Mouse (Mus musculus) effector memory CD4-positive, alpha-beta T cell, adult 5 months (primary cell): ENCODE measurements around the gene Efemp2. TPM values are rescaled to one million over a fixed set of nuclear protein-coding genes. Genes with fewer than 3 reads are reported as not detected.

Experiments
- polyA plus RNA-seq: library from polyadenylated mRNA; unstranded; fragments of 100-300 nt; shearing (Covaris generic); gene quantifications from one replicate; pipeline ENCODE4 v1.2.1, GENCODE M21; 2017

The Efemp2 gene
- 0.86 TPM for polyA plus RNA-seq

DNA sequence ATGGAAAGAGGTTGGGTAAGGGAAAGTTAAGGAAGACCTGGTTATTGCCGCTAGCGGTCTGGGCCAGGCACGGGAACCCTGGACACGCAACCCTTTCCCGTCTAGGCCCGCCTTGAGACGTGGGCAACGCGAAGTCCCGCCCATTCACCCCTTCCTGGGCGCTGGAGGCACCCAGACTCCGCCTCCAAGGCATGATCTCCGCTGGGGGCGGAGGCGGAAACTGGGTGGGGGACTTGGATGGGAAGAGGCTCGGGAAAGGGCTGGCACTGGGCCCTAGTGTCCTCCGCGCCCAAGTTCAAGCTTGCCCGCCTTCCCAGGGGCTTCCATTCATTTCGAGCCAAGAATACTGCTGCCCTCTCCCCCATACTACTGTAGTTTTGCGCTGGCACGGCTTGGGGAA, at the start of gene Efemp2:
Gene Efemp2, plus strand, starts transcription at position 235 of the 400 bp plus-strand sequence.

DNA sequence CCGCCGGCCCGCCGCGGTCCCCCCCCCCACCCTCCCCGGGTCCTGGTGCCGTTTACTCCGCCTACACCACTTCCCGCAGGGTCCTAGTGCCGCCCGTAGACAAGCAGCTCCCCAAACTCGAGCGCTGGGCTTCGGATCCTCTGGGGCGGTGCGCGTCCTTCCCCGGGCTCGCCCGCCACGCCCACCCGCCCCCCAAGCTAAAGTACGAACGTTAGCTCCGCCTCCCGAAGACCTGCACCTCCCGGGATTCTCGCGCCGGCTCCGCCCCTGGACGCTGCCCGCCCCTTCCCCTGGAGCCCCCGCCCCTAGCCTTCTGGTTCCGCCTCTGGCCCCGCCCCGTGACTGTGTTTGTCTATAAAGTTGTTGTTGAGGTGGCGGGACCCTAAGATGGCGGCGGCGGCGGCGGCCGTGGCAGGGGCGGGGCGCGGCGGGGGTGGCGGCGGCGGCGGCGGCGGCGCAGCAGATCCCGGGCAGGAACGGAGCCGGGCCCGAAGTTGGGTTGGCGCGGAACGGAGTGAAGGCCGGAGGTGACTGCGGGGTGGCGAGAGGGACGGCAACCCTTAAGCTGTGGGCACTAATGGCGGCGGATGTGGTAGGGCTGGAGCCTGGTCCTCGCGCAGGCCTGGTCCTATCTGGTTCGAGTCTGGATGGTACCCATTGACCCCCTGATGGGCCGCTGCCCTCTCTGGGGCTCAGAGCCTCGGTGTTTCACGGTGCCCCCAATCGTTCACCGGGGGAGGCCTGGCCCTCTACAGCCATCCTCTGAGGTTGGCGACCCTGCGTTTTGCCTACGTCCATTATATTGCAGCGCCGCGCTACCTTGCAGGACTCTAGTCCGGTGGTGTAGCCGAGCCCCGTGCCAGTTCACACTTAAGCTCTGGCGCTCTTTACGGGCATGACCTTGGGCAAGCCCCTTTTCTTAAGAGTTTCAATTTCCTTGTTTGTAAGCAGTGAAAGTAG, 48.7 kb upstream of the Efemp2 start, which contains the start of the genes Drap1 and AI837181:
Gene Drap1, minus strand, starts transcription at position 198 of the 960 bp plus-strand sequence.
Gene AI837181, plus strand, starts transcription at position 363 of the 960 bp plus-strand sequence.

DNA sequence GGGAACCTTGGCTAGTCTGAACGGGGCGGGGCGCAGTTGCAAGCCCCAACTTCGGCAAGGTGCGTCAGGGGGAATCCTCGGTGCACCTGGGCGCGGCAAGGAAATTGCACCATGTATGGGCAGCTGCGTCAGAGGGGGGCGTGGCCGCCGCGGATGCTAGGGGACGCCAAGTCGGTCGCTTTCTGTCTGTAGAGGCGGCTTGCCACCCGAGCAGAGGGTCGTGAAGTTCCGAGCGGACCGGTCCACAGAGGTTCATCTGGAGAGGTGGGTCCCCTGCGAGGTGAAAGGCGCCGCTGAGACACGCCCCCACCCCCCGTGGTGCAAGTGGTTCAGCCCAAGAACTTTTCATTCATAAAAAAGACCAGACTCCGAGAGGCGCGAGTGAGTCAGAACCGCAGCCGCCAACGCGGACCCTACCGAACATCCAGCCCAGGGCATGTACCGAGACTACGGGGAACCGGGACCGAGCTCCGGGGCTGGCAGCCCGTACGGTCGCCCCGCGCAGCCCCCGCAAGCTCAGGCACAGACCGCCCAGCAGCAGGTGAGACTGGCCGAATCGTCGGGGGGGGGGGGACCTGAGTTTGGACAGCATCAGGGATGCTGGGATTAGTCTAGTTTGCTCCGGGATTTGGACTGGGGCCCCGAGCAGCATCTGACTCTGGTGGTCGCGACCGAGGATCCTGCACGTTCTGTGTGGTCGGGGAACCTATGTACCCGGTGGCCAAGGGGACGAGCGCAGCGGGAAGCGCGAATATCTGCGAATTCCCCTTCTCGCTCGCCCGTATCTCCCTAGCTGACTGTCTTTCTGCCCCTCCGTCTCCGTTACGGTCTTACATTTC, 26.0 kb upstream of the Efemp2 start, which contains the start of gene Fosl1:
Gene Fosl1, plus strand, starts transcription at position 33 of the 839 bp plus-strand sequence.

DNA sequence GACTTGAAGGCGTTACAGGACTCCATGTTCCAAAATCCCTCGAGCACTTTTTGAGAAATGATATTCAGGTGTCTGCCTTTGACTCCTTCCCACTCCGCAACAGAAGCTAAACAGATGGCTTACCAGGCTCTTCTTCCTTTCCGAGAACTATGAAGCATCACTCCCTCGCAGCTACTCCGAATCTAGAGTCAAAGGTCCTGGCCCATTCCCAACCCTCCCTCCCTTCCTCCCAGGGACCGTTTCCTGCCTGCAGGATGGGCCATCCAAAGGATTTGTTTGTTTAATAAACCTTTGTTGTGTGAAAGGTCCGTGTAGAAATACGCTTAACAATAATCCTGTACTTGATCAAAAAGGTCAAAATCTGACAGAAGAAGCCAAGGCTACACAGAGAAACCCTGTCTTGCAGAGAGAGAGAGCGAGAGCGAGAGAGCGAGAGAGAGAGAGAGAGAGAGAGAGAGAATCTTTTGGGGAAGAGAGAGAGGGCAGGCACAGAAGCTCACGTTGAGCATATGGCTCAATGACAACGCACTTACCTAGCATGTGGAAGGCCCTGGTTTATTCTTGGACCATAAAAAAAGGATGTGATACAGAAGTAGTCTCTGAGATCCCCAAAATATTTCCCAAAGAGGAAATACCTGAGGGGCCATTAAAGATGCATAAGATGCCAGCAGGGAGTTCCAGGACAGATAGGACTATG, 15.9 kb upstream of the Efemp2 start, which contains the start of gene Ccdc85b:
Gene Ccdc85b, minus strand, starts transcription at position 149 of the 697 bp plus-strand sequence.

DNA sequence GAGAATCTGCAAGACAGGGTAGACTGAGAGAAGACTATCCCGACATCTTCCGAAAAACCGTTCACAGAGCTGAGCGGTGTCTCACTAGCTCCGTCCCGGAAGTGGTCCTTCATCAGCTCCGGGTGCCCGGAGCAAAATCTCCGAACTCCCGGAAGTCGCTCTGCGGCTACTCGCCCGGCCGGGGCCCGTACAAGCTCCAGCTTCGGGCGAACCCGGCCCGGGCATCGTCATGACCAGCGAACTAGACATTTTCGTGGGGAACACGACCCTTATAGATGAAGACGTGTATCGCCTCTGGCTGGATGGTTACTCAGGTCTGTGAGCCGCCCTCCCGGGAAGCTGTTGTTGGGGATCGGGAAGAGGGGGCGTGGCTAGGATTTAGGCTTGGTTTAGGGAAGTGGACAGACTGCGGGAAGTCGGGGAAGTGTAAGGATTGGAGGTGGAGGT, 13.3 kb upstream of the Efemp2 start, which contains the start of gene Fibp:
Gene Fibp, plus strand, starts transcription at position 151 of the 447 bp plus-strand sequence.

DNA sequence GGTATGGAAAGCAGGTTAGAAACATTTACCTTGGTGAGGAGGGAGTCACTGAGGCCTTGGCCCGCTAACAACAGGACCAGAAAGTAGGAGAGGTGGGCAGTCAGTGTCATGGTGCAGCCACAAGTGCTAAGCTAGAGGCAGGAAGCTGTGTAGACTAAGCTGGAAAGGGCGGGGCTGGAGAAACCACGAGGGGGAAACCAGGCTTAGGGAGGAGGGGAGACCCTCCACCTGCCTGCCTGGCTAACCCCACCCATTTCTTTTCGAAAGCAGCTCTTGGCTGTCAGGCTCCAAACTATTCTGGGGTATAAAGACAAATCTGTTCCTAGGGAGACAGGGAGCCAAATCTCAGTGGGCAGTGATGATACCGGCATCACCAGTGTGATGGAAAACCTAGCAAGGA, 5.4 kb upstream of the Efemp2 start, which contains the start of gene Ctsw:
Gene Ctsw, minus strand, starts transcription at position 134 of the 400 bp plus-strand sequence.

DNA sequence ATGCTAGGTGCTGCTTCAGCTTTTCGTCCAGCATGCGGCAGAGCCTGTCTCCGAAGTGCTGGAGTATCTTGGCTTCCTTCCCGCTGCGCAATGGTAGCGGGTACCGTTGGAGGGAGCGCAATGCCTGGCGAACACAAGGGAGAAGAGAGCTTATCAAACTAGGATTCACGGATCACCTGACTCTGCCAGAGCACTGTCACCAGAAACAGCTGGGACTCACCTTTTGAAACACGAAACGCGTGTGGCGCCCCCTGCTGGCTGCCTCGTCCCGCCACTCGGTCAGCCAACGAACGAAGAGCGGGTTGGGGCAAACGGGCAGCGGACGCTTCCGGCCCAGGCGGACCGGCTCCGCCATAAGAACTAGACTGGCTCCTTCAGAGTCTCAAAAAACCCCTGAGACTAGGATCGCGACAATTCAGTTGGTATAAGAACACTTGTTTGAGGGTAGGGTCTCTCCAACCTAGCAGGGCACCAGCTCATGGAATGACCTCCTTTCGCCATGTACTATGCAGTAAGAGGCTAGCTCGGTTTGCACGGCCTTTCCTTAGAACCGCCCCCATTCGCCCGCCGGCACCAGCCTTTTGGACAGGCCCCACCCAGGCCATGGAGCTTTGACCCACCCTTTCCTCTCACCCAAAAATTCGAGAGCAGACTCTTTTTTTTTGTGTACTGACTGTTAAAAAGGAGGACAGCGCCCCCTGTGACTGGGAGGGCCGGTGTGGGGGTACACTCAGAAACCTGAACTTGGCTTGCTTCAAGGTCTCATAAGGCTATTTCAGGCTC, 14.2 kb downstream of the Efemp2 start, which contains the start of gene Mus81:
Gene Mus81, minus strand, starts transcription at position 635 of the 783 bp plus-strand sequence.

DNA sequence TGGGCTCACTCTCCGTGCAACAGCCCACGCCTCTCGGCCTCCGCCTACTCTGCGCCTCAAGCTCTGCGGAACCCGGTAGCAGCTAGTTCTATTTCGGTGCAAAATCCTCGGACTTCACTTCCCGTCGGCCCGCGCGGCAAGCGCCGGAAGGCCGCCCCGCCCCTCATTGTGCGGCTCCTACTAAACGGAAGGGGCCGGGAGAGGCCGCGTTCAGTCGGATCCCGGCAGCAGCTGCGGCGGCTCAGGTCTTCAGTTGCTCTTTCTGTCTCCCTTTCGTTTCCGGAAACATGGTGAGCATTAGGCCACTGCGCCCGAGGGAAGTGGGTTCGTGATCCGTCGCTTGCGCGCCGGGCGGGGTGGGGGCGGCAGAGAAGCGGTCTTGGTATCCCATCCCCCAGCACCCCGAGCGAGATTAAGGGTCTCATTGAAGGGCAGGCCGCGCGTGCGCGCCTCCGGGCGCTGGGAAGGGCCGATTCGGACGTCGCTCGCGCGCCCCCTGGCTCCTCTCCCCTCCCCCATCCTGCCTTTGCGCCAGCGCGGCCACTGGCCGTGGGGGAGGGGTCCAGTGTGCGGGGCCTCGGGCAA, 16.7 kb downstream of the Efemp2 start, which contains the start of gene Cfl1:
Gene Cfl1, plus strand, starts transcription at position 143 of the 585 bp plus-strand sequence.

DNA sequence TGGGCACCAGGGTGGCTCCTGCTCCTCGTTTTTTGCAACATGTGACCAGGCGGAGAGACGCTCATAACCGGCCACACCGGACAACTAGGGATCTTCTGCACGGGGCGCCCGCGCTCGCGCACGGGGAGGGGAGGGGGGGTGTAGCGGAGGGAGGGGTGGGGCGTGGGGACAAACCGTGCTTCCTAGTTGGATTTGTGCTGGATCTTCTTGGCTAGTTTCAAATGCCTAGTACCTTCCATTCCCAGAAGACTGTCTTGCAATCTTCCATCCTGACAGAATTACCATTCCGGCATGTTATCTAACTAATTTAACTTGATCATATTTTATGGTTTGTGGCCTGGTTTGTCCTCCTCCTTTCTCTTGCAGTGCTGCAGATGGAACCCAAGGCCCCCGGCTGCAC, 29.9 kb downstream of the Efemp2 start, which contains the start of gene 1700020D05Rik:
Gene 1700020D05Rik, minus strand, starts transcription at position 101 of the 400 bp plus-strand sequence.

DNA sequence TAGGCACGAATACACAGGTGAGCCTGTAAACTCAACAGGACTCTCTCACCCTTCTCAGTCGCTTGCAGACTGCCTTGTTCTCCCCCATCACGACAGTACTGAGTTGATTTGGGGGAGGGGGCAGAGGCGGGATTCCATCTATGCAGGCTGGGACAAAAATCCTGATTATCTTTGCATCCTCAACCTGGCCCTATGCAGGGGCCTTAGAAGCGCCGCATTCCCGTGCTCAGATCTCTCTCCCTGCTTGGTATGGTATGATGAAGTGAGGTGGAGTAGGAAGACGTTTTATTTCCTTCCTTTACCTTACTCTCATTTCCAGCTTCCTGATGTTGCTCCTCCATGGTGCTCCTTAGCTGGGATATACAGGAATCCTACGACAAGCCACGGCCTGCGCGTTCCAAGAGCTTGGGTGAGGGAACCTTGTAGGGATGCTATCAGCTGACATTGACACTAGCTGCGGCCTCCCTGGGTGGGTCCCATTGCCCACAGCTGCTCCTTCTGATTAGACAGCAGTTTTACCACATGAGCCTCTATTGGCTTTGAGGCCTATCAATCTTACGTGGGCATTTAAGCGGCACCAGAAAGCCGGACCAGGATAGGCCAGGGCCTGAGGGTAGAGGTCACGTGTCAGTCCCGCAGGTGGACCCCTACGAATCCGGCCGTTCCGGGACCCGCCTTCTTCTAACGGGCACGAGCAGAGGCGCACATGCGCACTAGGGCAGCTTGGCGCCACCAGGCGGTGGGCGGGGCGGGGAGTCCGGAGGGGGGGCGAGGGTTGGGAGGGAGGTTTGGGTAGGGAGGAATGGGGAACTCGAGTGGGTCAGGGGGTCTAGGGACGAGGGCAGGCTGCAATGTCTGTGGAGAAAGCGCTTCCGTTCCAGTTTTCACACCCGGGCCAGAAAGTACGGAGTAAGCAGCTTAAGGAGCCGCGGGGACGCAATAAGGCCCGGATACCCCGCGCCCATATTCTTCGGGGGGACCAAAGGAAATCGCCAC, 36.6 kb downstream of the Efemp2 start, which contains the start of gene Snx32:
Gene Snx32, minus strand, starts transcription at position 508 of the 996 bp plus-strand sequence.

Other genes starting within 250 kb of the Efemp2 start
- gene Pacs1, start 200.8 kb upstream of the Efemp2 start, polyA plus RNA-seq, result 95.2 TPM
- 294 TPM for gene Sf3b2, start 178.5 kb upstream of the Efemp2 start, polyA plus RNA-seq
- gene Gal3st3, start 175.6 kb upstream of the Efemp2 start, polyA plus RNA-seq, result not detected
- gene Catsper1, start 138.2 kb upstream of the Efemp2 start, polyA plus RNA-seq, result not detected
- gene Cst6, start 124.4 kb upstream of the Efemp2 start, polyA plus RNA-seq, result 0.65 TPM
- gene Eif1ad, start 107.2 kb upstream of the Efemp2 start, polyA plus RNA-seq, result 35.1 TPM
- 156 TPM for gene Banf1, start 106.8 kb upstream of the Efemp2 start, polyA plus RNA-seq
- 218 TPM for gene Sart1, start 85.3 kb upstream of the Efemp2 start, polyA plus RNA-seq
- not detected for gene Tsga10ip, start 71.4 kb upstream of the Efemp2 start, polyA plus RNA-seq
- 175 TPM for gene Drap1, start 49.0 kb upstream of the Efemp2 start, polyA plus RNA-seq
- 24.5 TPM for gene AI837181, start 48.8 kb upstream of the Efemp2 start, polyA plus RNA-seq
- gene Fosl1, start 26.4 kb upstream of the Efemp2 start, polyA plus RNA-seq, result 0.77 TPM
- 4.4 TPM for gene Ccdc85b, start 16.1 kb upstream of the Efemp2 start, polyA plus RNA-seq
- gene Fibp, start 13.3 kb upstream of the Efemp2 start, polyA plus RNA-seq, result 68.1 TPM
- 191 TPM for gene Ctsw, start 5.4 kb upstream of the Efemp2 start, polyA plus RNA-seq
- 24.6 TPM for gene Mus81, start 14.4 kb downstream of the Efemp2 start, polyA plus RNA-seq
- gene Cfl1, start 16.5 kb downstream of the Efemp2 start, polyA plus RNA-seq, result 2,701 TPM
- not detected for gene 1700020D05Rik, start 29.8 kb downstream of the Efemp2 start, polyA plus RNA-seq
- 3.8 TPM for gene Snx32, start 36.6 kb downstream of the Efemp2 start, polyA plus RNA-seq
- gene Ovol1, start 86.7 kb downstream of the Efemp2 start, polyA plus RNA-seq, result not detected
- 8.2 TPM for gene Ap5b1, start 94.1 kb downstream of the Efemp2 start, polyA plus RNA-seq
- 84.3 TPM for gene Rnaseh2c, start 127.9 kb downstream of the Efemp2 start, polyA plus RNA-seq
- 66.5 TPM for gene Kat5, start 136.3 kb downstream of the Efemp2 start, polyA plus RNA-seq
- gene Rela, start 163.5 kb downstream of the Efemp2 start, polyA plus RNA-seq, result 279 TPM
- gene Sipa1, start 189.8 kb downstream of the Efemp2 start, polyA plus RNA-seq, result 174 TPM
- 58.1 TPM for gene Map3k11, start 214.8 kb downstream of the Efemp2 start, polyA plus RNA-seq
- 45.2 TPM for gene Pcnx3, start 215.0 kb downstream of the Efemp2 start, polyA plus RNA-seq
- gene Kcnk7, start 230.4 kb downstream of the Efemp2 start, polyA plus RNA-seq, result 2.7 TPM